Comparison of ENCODE assay signal across 8 mouse cellular contexts in the genomic region with DNA sequence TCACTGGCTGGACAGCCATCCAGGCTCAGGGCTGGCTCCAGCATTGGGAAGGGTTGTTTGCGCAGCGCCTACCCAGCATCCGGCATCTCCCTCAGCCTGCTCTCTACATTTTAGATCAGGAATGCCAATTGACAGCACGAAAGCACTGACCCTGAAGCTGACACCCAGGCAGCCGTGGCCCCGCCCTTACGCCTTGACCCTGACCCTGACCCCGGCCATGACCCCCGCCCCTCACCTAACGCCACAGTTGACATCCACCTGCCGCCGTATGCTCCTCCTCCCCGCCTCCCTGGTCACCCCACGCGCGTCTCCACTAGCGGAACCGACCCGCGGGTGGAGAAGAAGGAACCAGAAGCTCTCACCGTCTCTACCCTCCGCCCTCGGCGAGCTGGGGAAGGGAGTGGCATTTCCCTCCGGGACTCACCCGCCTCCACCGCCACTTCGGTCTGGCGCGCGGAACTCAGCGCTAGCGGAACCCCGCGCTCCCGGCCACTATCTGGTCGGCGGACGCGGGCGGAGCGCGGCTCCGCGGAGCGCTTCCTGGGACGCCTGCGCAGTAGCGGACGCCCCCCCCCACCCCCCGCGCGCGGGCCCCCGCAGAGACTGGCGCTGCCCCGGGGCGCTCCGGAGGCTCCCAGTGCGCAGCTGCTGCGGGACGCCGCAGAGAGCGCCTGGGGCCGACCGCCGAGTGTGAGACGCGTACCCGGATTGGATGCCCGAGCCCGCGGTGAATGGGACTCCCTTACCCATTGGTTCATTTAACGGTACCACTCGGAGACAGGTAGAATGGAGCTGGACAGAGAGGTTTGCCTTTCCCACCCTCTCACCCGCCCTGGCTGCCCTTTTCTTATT. TPM values are rescaled to one million over a fixed set of nuclear protein-coding genes. Genes with fewer than 3 reads are reported as not detected.
DNase-seq lines count a peak whose midpoint lies in the region; ATAC-seq lines count a peak whose summit lies in the region.

A gene (minus strand): TSS at position 523 of the 852 bp plus-strand sequence.

- peak within 1 kb of the TSS; percentile 57 for H3K9ac ChIP-seq in intestine, embryonic 14.5 days (ENCODE audit: low read length)

- no peaks in the 10 kb centered on the region for H3K9me3 ChIP-seq in intestine, embryonic 14.5 days (ENCODE audit: control insufficient read depth, low read length)

- peak within 1 kb of the TSS; percentile 70 for H3K4me3 ChIP-seq in intestine, embryonic 14.5 days (ENCODE audit: low read depth, low read length)

- no peaks in the 10 kb centered on the region for H3K27me3 ChIP-seq in intestine, embryonic 14.5 days (replicated peaks; ENCODE audit: control insufficient read depth, insufficient read depth, low read length)

- under 1% methylated on average over 74 of the region's 76 CpGs for WGBS in intestine, embryonic 14.5 days

- ATAC-seq in intestine, embryonic 14.5 days (replicated peaks; ENCODE audit: low FRiP score, low TSS enrichment, low read depth) = peak; percentile 99
- ATAC-seq in megakaryocyte-erythroid progenitor cell, adult 5-6 weeks (replicated peaks; ENCODE audit: low FRiP score, low TSS enrichment, poor library complexity, severe bottlenecking) = peak; percentile 95

- H3K4me1 ChIP-seq in intestine, embryonic 14.5 days (replicated peaks; ENCODE audit: control insufficient read depth, insufficient read depth, low read length) = 0 out of 2 replicates have a peak, but pooled peaks cover 3% of the 10 kb centered on the region

- no peaks in the 10 kb centered on the region for H3K36me3 ChIP-seq in intestine, embryonic 14.5 days (ENCODE audit: control insufficient read depth, insufficient read depth, low read length)

- peak within 1 kb of the TSS; percentile 91 for H3K4me2 ChIP-seq in intestine, embryonic 14.5 days (ENCODE audit: low read length)

- DNase-seq in adrenal gland, adult 2 months = peak; percentile 94
- peak; percentile 87 for DNase-seq in embryo, embryonic 11 days
- DNase-seq in gastrocnemius, postnatal 25 days = peak; percentile 92
- DNase-seq in intestine, embryonic 14.5 days (ENCODE audit: low spot score) = peak; percentile 92
- DNase-seq in left cerebral cortex, postnatal 14 days (ENCODE audit: low spot score in 2 of 2) = peak; percentile 92 to 93
- peak; percentile 89 for DNase-seq in right cerebral cortex, postnatal 14 days
- DNase-seq in urinary bladder, postnatal 25 days (ENCODE audit: low spot score) = peak; percentile 79

- intact Hi-C loops in left cerebral cortex, postnatal 14 days (cut with DNase I) = no loop called here

- H3K27ac ChIP-seq in intestine, embryonic 14.5 days (ENCODE audit: low read depth) = no peak within 1 kb of the TSS; the same call in 1 of the 2 replicates

RNA-seq across cellular contexts. Expression of the gene that starts here (rescaled TPM):
- total RNA-seq in adrenal gland, adult 2 months (2021) = 10 to 100 TPM; 10.2 to 12.9 TPM
- 1.5 and 1.8 TPM in 2 replicates for polyA plus RNA-seq in adrenal gland, adult 2 months (2012; rRNA removed)
- total RNA-seq in gastrocnemius, postnatal 25 days (2021) = 10 to 100 TPM; 22.0 to 27.1 TPM
- 5.8 and 6.2 TPM in 2 replicates for polyA plus RNA-seq in intestine, embryonic 14.5 days (2014; fragmentation: Nextera tagmentation; extraction: Ambion mirVana)
- 1 to 10 TPM; 9.0 to 9.4 TPM for total RNA-seq in left cerebral cortex, postnatal 14 days (2021)
- total RNA-seq in megakaryocyte-erythroid progenitor cell, adult 5-6 weeks (2014; fragmentation: Nextera tagmentation) = 14.9 and 15.3 TPM in 2 replicates
- 23.2 and 24.9 TPM in 2 replicates for total RNA-seq in megakaryocyte-erythroid progenitor cell, adult 5-6 weeks (2017)
